Mouse (Mus musculus) forebrain, embryonic 12.5 days (tissue): ENCODE measurements around the gene Smim23. TPM values are rescaled to one million over a fixed set of nuclear protein-coding genes. Genes with fewer than 3 reads are reported as not detected.

Experiments used
- ATAC-seq: fragments of 200-750 bp; cut with Nextera tagmentation; 2 replicates; pipeline ENCODE4 v1.8.0; 2017; ENCODE audit warnings: moderate TSS enrichment; ENCODE audit not compliant: low FRiP score
- H3K27ac ChIP-seq: fragments of 300-500 bp; sonication (generic); 2 replicates; pipeline ENCODE4 v1.5.1; 2016; ENCODE audit warnings: mild to moderate bottlenecking
- H3K27me3 ChIP-seq: fragments of 300-500 bp; sonication (generic); 2 replicates; pipeline ENCODE4 v1.6.1; 2016; ENCODE audit warnings: mild to moderate bottlenecking
- H3K36me3 ChIP-seq: fragments of 300-500 bp; sonication (generic); replicated peaks from 2 replicates; pipeline ENCODE4 v1.6.1; 2016; ENCODE audit warnings: mild to moderate bottlenecking
- H3K4me1 ChIP-seq: fragments of 300-500 bp; sonication (generic); 2 replicates; pipeline ENCODE4 v1.6.1; 2016
- H3K4me2 ChIP-seq: fragments of 300-500 bp; sonication (generic); 2 replicates; pipeline ENCODE4 v1.6.1; 2016; ENCODE audit warnings: mild to moderate bottlenecking, moderate library complexity
- H3K4me3 ChIP-seq: fragments of 300-500 bp; sonication (generic); replicated peaks from 2 replicates; pipeline ENCODE4 v1.5.1; 2016; ENCODE audit warnings: mild to moderate bottlenecking
- H3K9ac ChIP-seq: fragments of 300-500 bp; sonication (generic); 2 replicates; pipeline ENCODE4 v1.6.1; 2016; ENCODE audit warnings: mild to moderate bottlenecking
- H3K9me3 ChIP-seq: fragments of 300-500 bp; sonication (generic); 2 replicates; pipeline ENCODE4 v1.6.1; 2016
- WGBS: fragments of 180-500 bp; shearing (Covaris S2); methylation state at CpG from one replicate; pipeline ENCODE4 v1.1.7; 2016; 5-methylcytosine and 5-hydroxymethylcytosine counted together
- polyA plus RNA-seq: library from polyadenylated mRNA; unstranded; fragments of >200 nt; fragmentation: Nextera tagmentation; extraction: Ambion mirVana; gene quantifications from 2 replicates; pipeline ENCODE4 v1.2.1, GENCODE M21; 2016

The Smim23 gene
- polyA plus RNA-seq, result not detected in 2 replicates

DNA sequence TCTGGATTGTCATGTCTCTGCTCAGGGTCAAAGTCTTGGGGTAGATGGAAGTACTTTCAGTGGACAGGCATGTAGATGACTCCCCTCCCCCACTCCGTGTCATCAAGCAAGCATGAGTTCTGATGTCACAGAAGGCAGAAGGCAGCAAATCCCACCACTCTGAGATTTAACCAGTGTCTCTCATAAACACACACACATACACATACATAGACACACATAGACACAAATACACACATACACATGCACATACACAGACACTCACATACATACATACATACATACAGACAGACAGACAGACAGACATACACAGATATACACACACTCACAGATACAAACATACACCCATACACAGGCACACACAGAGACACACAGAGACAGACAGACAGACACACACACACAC, at the start of gene Smim23:
Gene Smim23 (minus strand): TSS at position 101 of the 400 bp plus-strand sequence.
- ATAC-seq, result no peak
- Histone ChIP-seq H3K27ac (no peak within 1 kb of the TSS), H3K27me3 (no peaks in the 10 kb centered on the region), H3K36me3 (no peaks in the 10 kb centered on the region), H3K9ac (no peak within 1 kb of the TSS), H3K4me3 (no peak within 1 kb of the TSS), H3K4me2 (no peak within 1 kb of the TSS), H3K9me3 (no peaks in the 10 kb centered on the region), H3K4me1 (no peaks in the 10 kb centered on the region)
- 95% methylated on average over 1 of the region's 1 CpGs for WGBS

DNA sequence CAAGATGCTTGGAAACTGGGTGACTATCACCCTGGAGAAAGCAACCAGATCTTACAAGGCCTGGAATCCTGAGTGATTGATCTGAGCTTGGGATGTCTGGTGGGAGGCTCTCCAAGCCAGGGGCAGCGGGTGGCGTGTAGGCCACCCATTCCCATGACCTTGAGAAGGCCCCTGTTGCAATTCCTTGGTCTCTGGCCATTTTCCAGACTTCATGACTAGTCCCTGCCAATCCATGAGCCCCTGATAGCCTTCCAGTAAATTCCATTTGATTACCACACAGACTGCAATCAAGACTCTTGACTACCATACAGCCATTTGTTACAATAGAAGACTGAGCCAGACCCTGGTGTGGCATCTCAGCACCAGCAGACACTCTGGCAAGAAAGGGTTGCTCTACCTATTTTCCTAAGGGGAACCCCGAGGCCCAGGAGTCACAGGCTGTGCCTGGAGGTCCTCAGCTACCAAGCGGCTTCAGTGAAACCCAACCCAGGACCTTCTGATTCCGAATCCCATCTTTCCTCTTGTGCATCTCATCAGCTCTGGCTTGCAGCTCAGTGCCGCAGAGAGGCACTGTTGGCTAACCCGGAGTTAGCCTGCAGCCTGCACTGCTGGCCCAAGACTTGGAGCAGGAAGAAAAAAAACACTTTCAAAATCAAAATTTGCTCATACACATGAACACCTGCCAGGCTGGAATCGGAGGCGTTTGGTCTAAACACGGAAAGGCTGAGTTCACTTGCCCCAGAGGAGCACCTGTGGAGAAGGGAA, 44.4 kb upstream of the Smim23 start:
- no peak for ATAC-seq
- Histone ChIP-seq H3K4me1 (no peaks in the 10 kb centered on the region), H3K4me3 (no peak overlapping the region), H3K9ac (no peak overlapping the region), H3K27ac (no peak overlapping the region), H3K27me3 (0 out of 2 replicates have a peak, but pooled peaks cover 4% of the 10 kb centered on the region), H3K36me3 (no peaks in the 10 kb centered on the region), H3K9me3 (peaks cover 6% of the 10 kb centered on the region; the same call in 1 of the 2 replicates), H3K4me2 (no peak overlapping the region)
- WGBS, result 81% methylated on average over 10 of the region's 10 CpGs

DNA sequence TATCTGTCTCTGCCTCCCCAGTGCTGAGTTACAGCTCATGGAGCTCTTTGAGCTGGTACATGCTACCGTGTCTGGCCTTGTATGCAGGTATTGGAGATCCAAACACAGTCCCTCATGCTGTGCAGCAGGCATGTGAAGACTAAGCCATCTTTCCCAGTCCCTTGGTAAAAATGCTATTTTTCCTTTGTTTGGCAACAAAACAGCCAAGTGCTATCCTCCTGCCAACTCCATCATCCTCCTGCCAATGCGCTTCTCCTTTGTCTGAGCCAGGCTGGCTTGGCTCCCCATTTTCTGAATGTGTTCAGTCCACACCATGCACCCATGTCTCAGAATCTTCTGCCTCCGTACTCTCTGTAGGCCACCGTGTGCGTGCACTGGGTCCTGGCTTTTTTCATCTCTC, 40.2 kb upstream of the Smim23 start:
- Histone ChIP-seq H3K4me1 (no peaks in the 10 kb centered on the region), H3K36me3 (no peaks in the 10 kb centered on the region), H3K9me3 (no peaks in the 10 kb centered on the region), H3K27me3 (no peaks in the 10 kb centered on the region), H3K4me3 (no peak overlapping the region), H3K9ac (no peak overlapping the region), H3K27ac (no peak overlapping the region), H3K4me2 (no peak overlapping the region)
- no peak for ATAC-seq
- 93% methylated on average over 5 of the region's 5 CpGs for WGBS

DNA sequence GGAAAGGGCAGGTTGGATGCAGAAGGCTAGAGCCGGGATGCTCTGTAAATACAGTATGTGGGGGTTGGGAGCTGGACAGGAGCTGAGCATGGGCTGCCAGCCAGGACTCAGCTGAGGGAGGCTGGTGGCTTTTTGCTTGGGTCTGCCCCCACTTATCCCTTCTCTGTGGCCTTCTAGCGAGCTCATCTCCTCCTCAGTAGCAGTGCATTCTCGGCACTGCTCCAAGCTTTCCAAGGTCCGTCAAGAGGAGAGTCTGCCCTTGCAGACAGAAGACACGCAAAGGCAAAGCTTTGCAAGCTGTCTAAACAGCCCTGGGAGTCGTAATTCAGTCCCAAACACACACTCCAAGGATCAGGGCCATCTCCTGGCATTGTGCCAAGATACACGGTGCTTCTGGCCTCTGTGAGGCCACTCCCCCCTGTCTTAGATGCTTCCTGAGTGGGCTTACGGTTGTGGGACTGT, 33.0 kb upstream of the Smim23 start:
- no peak overlapping the region for H3K27ac ChIP-seq
- ATAC-seq, result no peak
- no peak overlapping the region for H3K9ac ChIP-seq
- no peaks in the 10 kb centered on the region for H3K9me3 ChIP-seq
- H3K4me1 ChIP-seq, result peaks cover 6% of the 10 kb centered on the region; the same call in 1 of the 2 replicates
- 59% methylated on average over 8 of the region's 8 CpGs for WGBS
- no peak overlapping the region for H3K4me2 ChIP-seq
- no peak overlapping the region for H3K4me3 ChIP-seq
- H3K36me3 ChIP-seq, result no peaks in the 10 kb centered on the region
- H3K27me3 ChIP-seq, result no peaks in the 10 kb centered on the region

DNA sequence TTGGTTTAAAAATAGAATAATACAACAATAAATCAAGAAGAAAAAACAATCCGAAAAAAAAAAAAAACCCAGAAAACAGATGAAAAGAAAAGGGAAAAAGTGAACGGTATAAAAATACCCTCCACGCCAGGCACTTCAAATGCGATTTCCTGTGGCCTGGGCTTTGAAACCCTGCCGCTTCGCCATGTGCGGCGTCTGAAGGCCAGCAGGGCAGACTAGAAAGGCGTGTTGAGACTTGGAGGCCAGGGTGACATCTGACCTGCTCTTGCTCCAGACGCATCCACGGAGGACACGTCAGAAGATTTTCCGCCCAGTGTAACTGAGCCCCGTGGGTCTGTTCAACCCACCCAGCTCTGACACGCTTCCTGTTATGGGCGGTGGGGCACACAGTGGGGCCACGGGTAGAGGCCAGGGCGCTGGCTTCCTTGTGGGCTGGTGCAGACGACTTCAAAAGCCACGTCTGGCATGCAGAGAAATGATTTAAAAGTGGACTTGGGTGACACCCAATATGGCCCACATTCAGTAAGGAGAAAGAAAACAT, 22.3 kb upstream of the Smim23 start:
- WGBS, result 79% methylated on average over 20 of the region's 20 CpGs
- H3K27ac ChIP-seq, result no peak overlapping the region

DNA sequence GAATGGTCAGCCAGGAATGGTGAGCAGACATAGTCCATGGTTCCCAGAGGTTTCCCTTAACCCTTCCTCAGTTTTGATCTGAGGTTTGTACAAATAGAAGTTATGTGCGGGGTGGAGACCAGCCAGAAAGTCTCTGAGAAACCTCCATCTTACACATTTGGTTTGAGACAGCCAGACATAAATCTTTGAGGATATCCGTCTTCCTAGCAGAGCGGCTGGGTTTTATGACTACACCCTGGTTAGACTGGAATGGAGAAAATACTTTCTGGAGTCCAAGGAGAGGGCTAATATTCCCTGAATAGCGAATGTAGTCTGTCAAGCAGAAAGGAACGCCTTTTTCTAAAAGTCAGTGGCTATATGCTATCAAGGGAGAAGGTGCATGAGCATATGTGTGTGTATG, 16.8 kb upstream of the Smim23 start:
- no peak overlapping the region for H3K27ac ChIP-seq
- H3K9me3 ChIP-seq, result no peaks in the 10 kb centered on the region

More for the DNA sequence above, 22.3 kb upstream of the Smim23 start:
- no peaks in the 10 kb centered on the region for H3K27me3 ChIP-seq
- no peak overlapping the region for H3K4me3 ChIP-seq
- H3K9me3 ChIP-seq, result no peaks in the 10 kb centered on the region
- no peaks in the 10 kb centered on the region for H3K4me1 ChIP-seq
- no peak overlapping the region for H3K4me2 ChIP-seq
- no peaks in the 10 kb centered on the region for H3K36me3 ChIP-seq
- no peak for ATAC-seq
- H3K9ac ChIP-seq, result no peak overlapping the region

DNA sequence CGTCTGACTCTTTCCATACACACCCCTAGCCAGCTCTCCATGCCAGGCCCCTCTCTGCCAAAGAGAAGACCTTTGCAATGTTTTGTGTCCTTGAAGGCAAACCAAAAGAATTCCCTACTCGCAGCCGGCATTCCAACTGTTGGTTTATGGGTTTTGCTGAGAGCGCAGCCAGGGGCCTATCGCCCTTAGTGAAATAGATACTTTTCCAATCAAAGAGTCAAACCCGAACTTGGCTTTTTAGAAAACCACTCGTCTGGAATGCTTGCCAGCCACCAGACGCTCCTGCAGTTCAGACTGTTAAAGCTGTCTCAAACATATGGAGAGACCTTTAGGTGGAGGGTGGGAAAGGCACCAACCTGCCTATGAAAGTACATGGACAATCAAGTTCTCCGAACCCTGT, 15.9 kb upstream of the Smim23 start:
- no peaks in the 10 kb centered on the region for H3K27me3 ChIP-seq
- no peak overlapping the region for H3K4me2 ChIP-seq
- H3K9ac ChIP-seq, result no peak overlapping the region
- no peak for ATAC-seq
- whole genome bisulfite sequencing, result 81% methylated on average over 9 of the region's 9 CpGs
- H3K9me3 ChIP-seq, result no peaks in the 10 kb centered on the region
- no peaks in the 10 kb centered on the region for H3K4me1 ChIP-seq
- H3K27ac ChIP-seq, result no peak overlapping the region
- no peak overlapping the region for H3K4me3 ChIP-seq
- no peaks in the 10 kb centered on the region for H3K36me3 ChIP-seq

More for the DNA sequence above, 16.8 kb upstream of the Smim23 start:
- Histone ChIP-seq H3K4me1 (no peaks in the 10 kb centered on the region), H3K4me3 (no peak overlapping the region), H3K27me3 (no peaks in the 10 kb centered on the region), H3K9ac (no peak overlapping the region), H3K36me3 (no peaks in the 10 kb centered on the region), H3K4me2 (no peak overlapping the region)
- ATAC-seq, result no peak
- 90% methylated on average over 5 of the region's 5 CpGs for WGBS

DNA sequence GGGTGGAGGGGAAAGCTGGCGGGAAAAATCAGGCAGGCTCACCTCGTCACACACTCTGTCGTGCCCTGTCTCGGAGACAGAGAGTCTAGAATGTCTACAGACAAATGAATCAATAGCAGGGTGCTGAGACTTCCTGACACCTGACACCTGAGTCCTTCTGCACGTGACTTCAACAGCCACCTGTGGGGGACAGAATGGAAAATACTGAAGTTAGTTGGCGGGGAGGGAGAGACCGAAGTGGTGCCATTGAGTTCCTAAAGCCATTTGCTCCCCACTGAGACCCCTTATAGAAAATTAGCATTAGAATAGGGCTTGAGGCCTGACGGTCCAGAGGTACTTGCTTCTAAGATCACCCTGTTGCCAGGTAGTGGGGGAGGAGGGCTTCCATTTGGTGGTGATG, 10.6 kb upstream of the Smim23 start:
- ATAC-seq, result no peak
- Histone ChIP-seq H3K4me2 (no peak overlapping the region), H3K36me3 (no peaks in the 10 kb centered on the region), H3K27ac (no peak overlapping the region), H3K4me1 (no peaks in the 10 kb centered on the region), H3K4me3 (no peak overlapping the region), H3K9me3 (no peaks in the 10 kb centered on the region), H3K9ac (no peak overlapping the region), H3K27me3 (0 out of 2 replicates have a peak, but pooled peaks cover 3% of the 10 kb centered on the region)
- 13% methylated on average over 8 of the region's 8 CpGs for WGBS

DNA sequence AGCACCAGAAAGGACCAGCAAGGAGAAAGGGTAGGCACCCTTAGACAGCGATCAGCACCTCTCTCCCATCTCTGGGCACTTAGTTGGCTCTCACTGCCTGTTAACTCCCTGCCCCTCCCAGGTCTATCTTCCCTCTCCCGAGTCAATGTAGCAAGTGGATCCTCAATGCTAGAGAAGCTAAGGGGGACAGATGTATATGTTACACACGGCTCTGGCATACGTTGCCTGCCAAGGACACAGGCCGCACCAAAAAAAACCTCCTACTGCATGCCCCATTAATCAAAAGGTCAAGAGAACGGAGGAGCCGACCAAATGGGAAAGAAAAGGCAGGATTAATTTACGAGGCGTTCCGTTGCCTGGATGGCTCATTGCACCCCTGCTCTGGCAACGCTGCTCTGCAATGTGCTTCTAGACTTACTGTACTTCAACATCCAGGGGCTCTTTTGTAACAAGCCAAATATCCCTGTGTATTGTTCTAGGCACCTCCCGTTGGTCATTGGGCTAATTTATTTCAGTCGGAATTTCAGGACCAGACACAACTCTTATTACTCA, 10.0 kb upstream of the Smim23 start:
- 0 out of 2 replicates have a peak, but pooled peaks cover 3% of the 10 kb centered on the region for H3K27me3 ChIP-seq
- WGBS, result 52% methylated on average over 13 of the region's 13 CpGs
- no peak overlapping the region for H3K9ac ChIP-seq
- H3K9me3 ChIP-seq, result no peaks in the 10 kb centered on the region
- no peak overlapping the region for H3K4me2 ChIP-seq
- ATAC-seq, result no peak
- H3K27ac ChIP-seq, result no peak overlapping the region
- H3K4me1 ChIP-seq, result no peaks in the 10 kb centered on the region
- H3K4me3 ChIP-seq, result no peak overlapping the region
- H3K36me3 ChIP-seq, result no peaks in the 10 kb centered on the region

DNA sequence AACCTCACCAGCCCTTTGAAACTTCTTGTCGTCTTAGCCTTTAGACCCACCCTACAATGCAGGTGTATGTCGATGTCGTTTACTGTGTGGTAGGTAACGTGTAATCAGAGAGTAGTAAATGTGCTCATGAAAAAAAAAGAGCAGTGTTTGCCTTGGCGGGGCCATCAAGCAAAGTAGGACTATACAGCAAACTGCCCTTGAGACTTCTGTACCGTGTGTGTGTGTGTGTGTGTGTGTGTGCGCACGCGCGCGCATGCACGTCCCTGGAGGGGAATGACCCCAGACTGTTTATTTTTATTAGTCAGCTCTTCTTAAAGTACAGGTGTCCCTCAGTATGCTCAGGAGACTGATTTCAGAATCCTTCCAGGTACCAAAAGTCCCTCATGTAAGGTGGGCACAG, 6.8 kb downstream of the Smim23 start:
- Histone ChIP-seq H3K4me2 (no peak overlapping the region), H3K27me3 (no peaks in the 10 kb centered on the region), H3K9ac (no peak overlapping the region), H3K27ac (no peak overlapping the region), H3K36me3 (no peaks in the 10 kb centered on the region), H3K4me3 (no peak overlapping the region), H3K9me3 (no peaks in the 10 kb centered on the region), H3K4me1 (no peaks in the 10 kb centered on the region)
- 91% methylated on average over 12 of the region's 12 CpGs for WGBS
- no peak for ATAC-seq

DNA sequence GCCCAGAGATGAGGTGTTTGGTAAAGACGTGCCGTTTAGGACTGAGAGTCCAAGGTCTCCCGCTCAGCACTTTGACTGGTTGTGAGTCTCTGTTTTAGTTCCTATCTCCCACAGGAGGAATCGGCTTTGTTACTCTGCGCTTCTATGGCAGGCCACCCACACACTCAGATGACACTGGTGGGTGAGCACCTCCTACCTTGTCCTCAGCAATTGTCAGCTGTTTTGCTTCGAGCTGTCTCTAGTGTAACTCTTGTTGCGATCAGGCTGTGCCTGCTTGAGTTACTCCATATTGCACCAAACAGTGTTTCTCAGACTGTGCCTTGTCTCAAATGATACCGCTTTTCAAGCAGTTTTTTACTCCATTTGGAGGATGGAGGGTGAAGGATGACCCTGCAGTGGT, 10.1 kb downstream of the Smim23 start:
- Histone ChIP-seq H3K27me3 (no peaks in the 10 kb centered on the region), H3K9me3 (no peaks in the 10 kb centered on the region), H3K4me3 (no peak overlapping the region), H3K4me1 (peaks cover 7% of the 10 kb centered on the region), H3K27ac (no peak overlapping the region), H3K9ac (no peak overlapping the region), H3K36me3 (no peaks in the 10 kb centered on the region), H3K4me2 (no peak overlapping the region)
- 91% methylated on average over 8 of the region's 8 CpGs for WGBS
- no peak for ATAC-seq

DNA sequence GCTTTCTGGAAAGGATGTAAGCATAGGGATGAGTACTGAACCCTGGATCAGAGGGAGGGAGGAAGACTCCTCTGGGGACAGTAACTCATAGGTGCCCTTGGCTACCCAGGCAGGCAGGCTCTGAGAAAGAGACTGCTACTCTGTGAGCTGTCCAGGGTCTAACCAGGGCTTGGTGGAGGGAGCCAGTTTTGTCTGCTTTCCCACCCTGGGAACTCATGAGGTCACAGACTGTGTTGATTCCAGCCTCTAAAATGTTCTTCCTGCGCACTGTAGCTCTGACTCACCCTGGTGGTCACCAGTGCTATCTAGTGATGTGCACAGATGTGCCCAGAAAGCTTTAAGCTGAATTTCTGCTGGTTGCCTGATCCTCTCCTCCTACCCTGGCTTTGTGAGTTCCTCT, 15.3 kb downstream of the Smim23 start:
- Histone ChIP-seq H3K36me3 (no peaks in the 10 kb centered on the region), H3K4me1 (peaks cover 7% of the 10 kb centered on the region), H3K4me3 (no peak overlapping the region), H3K9me3 (no peaks in the 10 kb centered on the region), H3K27ac (no peak overlapping the region), H3K27me3 (no peaks in the 10 kb centered on the region), H3K9ac (no peak overlapping the region), H3K4me2 (no peak overlapping the region)
- 81% methylated on average over 1 of the region's 1 CpGs for WGBS
- no peak for ATAC-seq
